29 mouse cellular contexts compared by ENCODE assay signal in genomic region chr17:44706531-44706930, GRCm38 (mm10).
A peak's percentile ranks its signal among the peaks of the same experiment; 100 is the strongest.
DNase-seq lines count a peak whose midpoint lies in the region; ATAC-seq and TF ChIP-seq lines count a peak whose summit lies in the region.
"Had no signal": no experiment of that assay in that cellular context is flagged by ENCODE, and none has a peak within 500 bp of the region (broad histone marks: within the 10 kb centered on the region; RNA-seq: fewer than 3 reads in every experiment).

No protein-coding gene starts in this region.

- WGBS in lung, embryonic 14.5 days: 70% methylated on average over 10 of the region's 10 CpGs

- H3K9me3 ChIP-seq in lung, embryonic 14.5 days (ENCODE audit: low read depth, low read length): no peaks in the 10 kb centered on the region
- H3K9me3 ChIP-seq: embryonic facial prominence, embryonic 10.5 days; embryonic facial prominence, embryonic 15.5 days; forebrain, embryonic 13.5 days; heart, embryonic 12.5 days; liver, embryonic 12.5 days had no signal

- no peaks in the 10 kb centered on the region for H3K36me3 ChIP-seq in lung, embryonic 14.5 days (ENCODE audit: insufficient read depth)
- H3K36me3 ChIP-seq: embryonic facial prominence, embryonic 10.5 days; embryonic facial prominence, embryonic 15.5 days; heart, embryonic 12.5 days; liver, embryonic 12.5 days had no signal

- DNase-seq in heart, adult 11 months: peak; percentile 71
- no peak for DNase-seq in heart, postnatal 14 days
- DNase-seq in lung, embryonic 14.5 days: peak; percentile 61
- DNase-seq in lung, postnatal 10 days: no peak
- DNase-seq in 416B (ENCODE audit: low read depth): peak; percentile 76
- no peak for DNase-seq in neural tube, embryonic 10.5 days (ENCODE audit: extremely low spot score, low spot score)
- DNase-seq in MN1 (ENCODE audit: low spot score): no peak
- DNase-seq: adrenal gland, adult 8-10 months; cerebellum, adult 2 months; cerebellum, postnatal 14 days; gastrocnemius, postnatal 14 days; heart, adult 18-20 months; layer of hippocampus, postnatal 36 days; left cerebral cortex, postnatal 4 days; liver, postnatal 0 days; lung, postnatal 14 days; midbrain, embryonic 14.5 days; right cerebral cortex, postnatal 4 days; thymus, adult 18-20 months; thymus, postnatal 36 days had no signal

- TF ChIP-seq CTCF in lung, embryonic 14.5 days (IDR thresholded peaks at IDR 0.05; ENCODE audit: low read depth): no peak

- H3K4me1 ChIP-seq in lung, embryonic 14.5 days (ENCODE audit: insufficient read depth): peaks cover 25% of the 10 kb centered on the region
- H3K4me1 ChIP-seq: liver, embryonic 12.5 days had no signal

- H3K27me3 ChIP-seq in lung, embryonic 14.5 days (ENCODE audit: insufficient read depth, low read length): no peaks in the 10 kb centered on the region
- H3K27me3 ChIP-seq: forebrain, embryonic 13.5 days; heart, embryonic 12.5 days; liver, embryonic 12.5 days had no signal

- no peak overlapping the region for H3K27ac ChIP-seq in lung, embryonic 14.5 days (ENCODE audit: low read depth)
- H3K27ac ChIP-seq: embryonic facial prominence, embryonic 10.5 days; embryonic facial prominence, embryonic 15.5 days; forebrain, embryonic 13.5 days; liver, embryonic 12.5 days; stomach, postnatal 0 days had no signal

- ATAC-seq in lung, embryonic 14.5 days (ENCODE audit: insufficient read depth): no peak
- peak; percentile 14 to 19; a peak in 1 of 4 replicates for ATAC-seq in hematopoietic stem cell, adult 5-6 weeks (replicated peaks in 1 of 2; ENCODE audit: insufficient read depth in 1 of 2, low FRiP score in 2 of 2, low TSS enrichment in 1 of 2, low read depth in 1 of 2, poor library complexity in 2 of 2, severe bottlenecking in 2 of 2)
- ATAC-seq: CD4-positive, CD25-positive, alpha-beta regulatory T cell, adult 4 months; forebrain, embryonic 13.5 days; hindbrain, embryonic 16.5 days; liver, embryonic 12.5 days; liver, postnatal 0 days had no signal

- intact Hi-C loops in heart, postnatal 14 days (cut with DNase I): no loop called here

- no peak overlapping the region for H3K4me3 ChIP-seq in lung, embryonic 14.5 days (ENCODE audit: low read depth, low read length)
- H3K4me3 ChIP-seq: embryonic facial prominence, embryonic 10.5 days; embryonic facial prominence, embryonic 15.5 days; forebrain, embryonic 13.5 days; heart, embryonic 12.5 days; liver, embryonic 12.5 days had no signal

- H3K4me2 ChIP-seq in lung, embryonic 14.5 days: no peak overlapping the region
- H3K4me2 ChIP-seq: embryonic facial prominence, embryonic 15.5 days; forebrain, embryonic 13.5 days; heart, embryonic 12.5 days; liver, embryonic 12.5 days had no signal

- H3K9ac ChIP-seq in lung, embryonic 14.5 days: no peak overlapping the region
- H3K9ac ChIP-seq: embryonic facial prominence, embryonic 15.5 days; forebrain, embryonic 13.5 days; heart, embryonic 12.5 days; liver, embryonic 12.5 days; liver, postnatal 0 days had no signal

Comparison
In these comparisons a context has a peak if more than half of its experiments do, and no peak if none do; other contexts are left out.
1. DNase-seq: peak in heart, adult 11 months (single experiment), lung, embryonic 14.5 days (single experiment) and 416B (single experiment); none in heart, postnatal 14 days (0 of 2), lung, postnatal 10 days (single experiment), neural tube, embryonic 10.5 days (single experiment) and MN1 (single experiment).